Mouse (Mus musculus) subcutaneous adipose tissue, adult 2 months (tissue): ENCODE results near the gene Grin3b. TPM values are rescaled to one million over a fixed set of nuclear protein-coding genes. Genes with fewer than 3 reads are reported as not detected.

Experiments
- polyA plus RNA-seq: library from polyadenylated mRNA; depleted of rRNA; stranded (reverse); fragments of >200 nt; gene quantifications from 2 replicates; pipeline ENCODE4 v1.2.3, GENCODE M21; 2012; ENCODE audit warnings: low replicate concordance; rRNA removed

Grin3b gene
- polyA plus RNA-seq: 0.10 and 0.13 TPM in 2 replicates

GRCm38 (mm10) chr10:79970415-79971182 is at the start of gene Grin3b:
Gene Grin3b, plus strand, starts transcription at chr10:79970715.

GRCm38 (mm10) chr10:79920958-79921535 is 49.5 kb upstream of the Grin3b start, which contains the start of gene R3hdm4:
Gene R3hdm4, minus strand, starts transcription at chr10:79921208.

DNA sequence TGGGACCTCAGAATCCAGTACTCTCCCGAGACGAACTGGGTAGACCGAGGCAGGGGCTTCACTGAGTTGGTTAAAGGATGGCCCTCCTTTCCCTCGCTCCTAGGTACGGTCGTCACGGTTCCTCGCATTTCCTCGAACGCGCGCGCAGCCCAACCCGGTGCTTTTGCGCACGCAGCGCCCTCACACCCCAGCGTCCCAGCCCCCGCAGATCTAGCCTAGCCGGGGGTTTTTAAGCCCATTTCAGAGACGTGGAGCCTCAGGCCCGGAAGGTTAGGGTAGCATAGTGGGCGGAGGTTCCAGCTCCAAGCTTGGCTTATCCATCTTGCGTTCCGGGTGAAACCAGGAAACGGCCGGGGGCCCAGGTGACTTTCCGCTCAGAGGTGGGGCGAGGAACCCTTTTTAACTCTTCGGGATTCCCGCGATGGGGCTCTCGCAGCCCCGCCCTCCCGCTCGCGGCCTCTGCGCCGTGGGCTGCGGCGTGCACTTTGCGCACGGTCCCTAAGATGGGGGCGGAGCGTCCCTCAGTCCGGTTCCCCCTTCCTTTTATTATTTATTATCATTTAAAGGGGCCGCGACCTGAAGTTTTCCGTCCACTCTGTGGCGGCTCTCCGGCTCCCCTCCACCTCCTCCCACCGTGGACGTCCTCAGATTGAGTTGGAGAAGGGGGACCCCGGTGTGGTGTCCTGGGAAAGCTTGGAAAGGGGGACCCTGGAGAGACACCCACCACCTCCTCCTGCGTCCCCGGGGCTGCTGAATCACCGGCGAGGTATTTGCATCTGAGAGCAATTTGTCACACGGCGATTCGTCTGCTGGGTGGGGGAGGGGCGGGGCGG is 43.8 kb upstream of the Grin3b start, which contains the start of gene Arid3a:
Arid3a (plus strand) TSS at position 553 of the 833 bp plus-strand sequence.

GRCm38 (mm10) chr10:79959847-79960601 is 10.5 kb upstream of the Grin3b start, which contains the start of gene Wdr18:
Gene Wdr18, plus strand, starts transcription at chr10:79960152.

GRCm38 (mm10) chr10:79984195-79984816 is 13.8 kb downstream of the Grin3b start, which contains the start of gene Tmem259:
Gene Tmem259, minus strand, starts transcription at chr10:79984330.

DNA sequence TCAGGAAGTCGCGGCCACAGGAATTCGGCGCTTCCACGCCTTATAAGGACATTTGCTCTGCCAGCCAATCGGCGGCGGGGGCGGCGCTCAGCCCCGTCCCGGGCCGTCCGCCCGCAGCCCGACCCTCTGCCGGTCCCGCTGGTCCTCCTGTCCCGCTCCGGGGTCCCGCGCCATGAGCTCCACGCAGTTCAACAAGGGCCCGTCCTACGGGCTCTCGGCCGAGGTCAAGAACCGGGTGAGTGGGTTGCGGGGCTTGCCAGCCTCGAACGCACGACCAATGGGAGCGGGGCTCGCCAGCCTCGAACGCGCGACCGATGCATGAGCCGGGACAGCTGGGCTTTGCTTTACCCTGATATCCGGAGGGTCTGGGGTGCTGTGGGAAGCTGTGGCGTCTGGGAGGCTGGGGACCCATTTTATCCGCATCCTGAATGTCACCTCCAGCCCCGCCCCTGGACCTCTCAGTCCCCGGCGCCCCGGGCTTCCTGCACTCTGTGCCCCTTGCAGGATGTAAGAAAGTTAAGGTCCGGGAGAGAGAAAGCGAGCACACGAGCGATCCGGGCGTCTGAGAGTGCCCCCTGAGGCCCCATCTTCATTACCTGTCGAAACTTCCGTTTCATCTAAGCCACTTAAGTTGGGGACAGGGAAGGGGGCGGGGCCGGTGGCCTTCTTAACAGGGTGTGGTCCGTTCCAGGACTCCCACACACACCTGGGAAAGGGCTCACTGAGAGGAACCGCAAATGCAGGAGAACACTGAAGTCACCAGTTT is 18.2 kb downstream of the Grin3b start, which contains the start of gene Cnn2:
Cnn2 (plus strand) TSS at position 79 of the 766 bp plus-strand sequence.

DNA sequence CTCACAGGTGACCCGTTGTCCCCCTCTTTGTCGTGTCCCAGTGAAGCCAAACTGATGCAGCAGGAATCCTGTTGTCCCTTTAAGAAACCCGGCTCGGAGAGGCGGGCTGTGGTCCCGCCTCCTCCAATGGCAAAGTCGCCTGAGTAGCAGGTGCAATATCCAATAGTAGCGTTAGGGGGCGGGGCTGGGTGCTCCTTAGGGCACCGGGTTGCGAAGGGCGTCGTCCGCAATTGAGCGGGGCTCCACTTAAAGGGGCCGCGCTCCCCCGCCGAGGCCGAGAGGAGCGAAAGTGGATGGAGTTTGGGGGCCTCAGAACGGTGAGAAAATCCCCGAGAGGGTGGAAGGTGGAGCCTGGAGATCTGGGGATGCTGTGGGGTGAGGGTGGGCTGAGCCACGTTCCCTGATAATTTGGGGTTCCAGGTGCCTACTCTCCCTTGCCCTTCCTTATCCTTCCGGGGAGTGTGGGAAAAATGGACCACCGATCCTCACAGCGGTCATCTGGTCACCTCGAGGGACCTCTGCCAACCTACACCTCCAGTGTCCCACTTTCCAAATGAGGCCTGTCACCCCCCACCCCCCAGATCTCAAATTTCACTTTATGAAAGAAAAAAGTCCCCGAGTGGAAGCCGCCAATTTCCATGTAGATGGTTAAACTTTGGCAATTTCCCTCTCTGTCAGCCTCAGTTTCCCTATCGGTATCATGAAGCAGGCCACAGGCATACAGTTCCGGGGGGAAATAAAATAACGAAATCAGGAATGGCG is 25.9 kb downstream of the Grin3b start, which contains the start of gene Abca7:
Abca7 (plus strand) TSS at position 223 of the 762 bp plus-strand sequence.

DNA sequence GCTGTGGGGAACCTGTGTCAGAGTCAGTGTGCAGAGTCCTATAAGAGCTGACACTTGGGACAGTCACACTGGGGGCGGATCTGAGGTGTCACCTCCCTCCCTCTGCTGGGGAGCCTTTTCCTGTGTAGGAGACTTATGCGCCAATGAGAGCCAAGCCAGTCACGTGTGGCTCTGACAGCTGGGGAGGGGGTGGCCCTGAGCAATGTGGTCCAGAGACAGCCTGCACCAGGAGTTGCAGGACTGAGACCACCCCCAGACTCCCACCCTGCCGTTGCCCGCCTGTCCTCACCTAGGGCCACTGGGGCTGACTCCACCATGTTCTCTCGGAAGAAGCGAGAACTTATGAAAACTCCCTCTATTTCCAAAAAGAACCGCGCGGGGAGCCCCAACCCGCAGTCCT is 46.0 kb downstream of the Grin3b start, which contains the start of gene Arhgap45:
Arhgap45 (plus strand) TSS at position 143 of the 400 bp plus-strand sequence.

Other genes starting within 250 kb of the Grin3b start
- gene Polrmt, start 224.1 kb upstream of the Grin3b start, polyA plus RNA-seq: 53.4 and 66.9 TPM in 2 replicates
- 0.26 TPM in 1 of 2 replicates, not detected in the other for gene Fgf22, start 215.6 kb upstream of the Grin3b start, polyA plus RNA-seq
- gene Rnf126, start 203.8 kb upstream of the Grin3b start, polyA plus RNA-seq: 70.2 and 152 TPM in 2 replicates
- 48.7 and 48.9 TPM in 2 replicates for gene Fstl3, start 193.4 kb upstream of the Grin3b start, polyA plus RNA-seq
- 0.17 and 0.19 TPM in 2 replicates for gene Prss57, start 179.8 kb upstream of the Grin3b start, polyA plus RNA-seq
- gene Palm, start 177.1 kb upstream of the Grin3b start, polyA plus RNA-seq: 79.5 and 127 TPM in 2 replicates
- 0.53 and 9.3 TPM in 2 replicates for gene Misp, start 149.7 kb upstream of the Grin3b start, polyA plus RNA-seq
- gene Ptbp1, start 116.3 kb upstream of the Grin3b start, polyA plus RNA-seq: 143 and 437 TPM in 2 replicates
- gene Prtn3, start 96.2 kb upstream of the Grin3b start, polyA plus RNA-seq: 9.6 and 15.2 TPM in 2 replicates
- 32.9 and 40.1 TPM in 2 replicates for gene Plppr3, start 96.1 kb upstream of the Grin3b start, polyA plus RNA-seq
- 1.6 and 3.3 TPM in 2 replicates for gene Elane, start 84.5 kb upstream of the Grin3b start, polyA plus RNA-seq
- 21,080 and 31,020 TPM in 2 replicates for gene Cfd, start 79.9 kb upstream of the Grin3b start, polyA plus RNA-seq
- 55.6 and 79.3 TPM in 2 replicates for gene Med16, start 61.8 kb upstream of the Grin3b start, polyA plus RNA-seq
- not detected in 2 replicates for gene Gm26602, start 59.9 kb upstream of the Grin3b start, polyA plus RNA-seq
- 9.9 and 10.5 TPM in 2 replicates for gene Kiss1r, start 53.7 kb upstream of the Grin3b start, polyA plus RNA-seq
- 145 and 176 TPM in 2 replicates for gene R3hdm4, start 49.5 kb upstream of the Grin3b start, polyA plus RNA-seq
- gene Arid3a, start 43.7 kb upstream of the Grin3b start, polyA plus RNA-seq: 3.0 and 9.3 TPM in 2 replicates
- gene Wdr18, start 10.6 kb upstream of the Grin3b start, polyA plus RNA-seq: 46.4 and 57.2 TPM in 2 replicates
- gene Tmem259, start 13.6 kb downstream of the Grin3b start, polyA plus RNA-seq: 273 and 278 TPM in 2 replicates
- gene Cnn2, start 17.9 kb downstream of the Grin3b start, polyA plus RNA-seq: 63.8 and 191 TPM in 2 replicates
- 15.1 and 17.4 TPM in 2 replicates for gene Abca7, start 25.8 kb downstream of the Grin3b start, polyA plus RNA-seq
- gene Arhgap45, start 45.9 kb downstream of the Grin3b start, polyA plus RNA-seq: 32.7 and 52.3 TPM in 2 replicates
- 154 and 220 TPM in 2 replicates for gene Polr2e, start 69.1 kb downstream of the Grin3b start, polyA plus RNA-seq
- gene Gpx4, start 76.5 kb downstream of the Grin3b start, polyA plus RNA-seq: 955 and 2,154 TPM in 2 replicates
- gene Sbno2, start 134.9 kb downstream of the Grin3b start, polyA plus RNA-seq: 43.1 and 60.1 TPM in 2 replicates
- gene Stk11, start 145.1 kb downstream of the Grin3b start, polyA plus RNA-seq: 146 and 147 TPM in 2 replicates
- 840 and 867 TPM in 2 replicates for gene Atp5d, start 167.9 kb downstream of the Grin3b start, polyA plus RNA-seq
- gene Cbarp, start 170.1 kb downstream of the Grin3b start, polyA plus RNA-seq: 4.6 and 24.2 TPM in 2 replicates
- gene Midn, start 177.6 kb downstream of the Grin3b start, polyA plus RNA-seq: 26.8 and 79.7 TPM in 2 replicates
- gene Cirbp, start 195.3 kb downstream of the Grin3b start, polyA plus RNA-seq: 85.6 and 156 TPM in 2 replicates
- 11.8 and 12.1 TPM in 2 replicates for gene 1600002K03Rik, start 202.2 kb downstream of the Grin3b start, polyA plus RNA-seq
- 5.8 and 12.4 TPM in 2 replicates for gene Efna2, start 208.8 kb downstream of the Grin3b start, polyA plus RNA-seq